Mouse (Mus musculus): ENCODE results near the gene Tmprss2. TPM values are rescaled to one million over a fixed set of nuclear protein-coding genes. Genes with fewer than 3 reads are reported as not detected.

The Tmprss2 gene
- not detected in 2 replicates for total RNA-seq (2023)

GRCm38 (mm10) chr16:97610939-97611338 is at the start of gene Tmprss2:
TSS of gene Tmprss2 (minus strand) at chr16:97611195.

Other genes with a start within 250 kb of the Tmprss2 start
- gene Mx1, start 148.3 kb downstream of the Tmprss2 start, total RNA-seq (2023) = 18.6 and 23.9 TPM in 2 replicates
- gene Fam3b, start 96.4 kb downstream of the Tmprss2 start, total RNA-seq (2023) = not detected in 2 replicates
- gene Ripk4, start 152.6 kb upstream of the Tmprss2 start, total RNA-seq (2023) = not detected in 2 replicates
- gene Prdm15, start 240.7 kb upstream of the Tmprss2 start, total RNA-seq (2023) = 13.2 and 16.2 TPM in 2 replicates

All from neutrophil, adult 65 days (primary cell).